Mouse (Mus musculus) heart, embryonic 16.5 days (tissue): ENCODE data around the gene Nptx2. TPM values are rescaled to one million over a fixed set of nuclear protein-coding genes. Genes with fewer than 3 reads are reported as not detected.

Experiments used
- ATAC-seq: fragments of 200-750 bp; cut with Nextera tagmentation; replicated peaks from 2 replicates; pipeline ENCODE4 v1.8.0; 2017; ENCODE audit warnings: moderate number of reproducible peaks; ENCODE audit not compliant: insufficient read depth, low FRiP score; ENCODE audit errors: extremely low read depth
- H3K27ac ChIP-seq: fragments of 300-500 bp; sonication (generic); 2 replicates; pipeline ENCODE4 v1.5.1; 2014; ENCODE audit warnings: mild to moderate bottlenecking, low read length, control low read depth, moderate library complexity
- H3K27me3 ChIP-seq: fragments of 300-500 bp; sonication (generic); 2 replicates; pipeline ENCODE4 v1.6.1; 2014; ENCODE audit warnings: low read length, mixed read lengths; ENCODE audit not compliant: control insufficient read depth, insufficient read depth
- H3K36me3 ChIP-seq: fragments of 300-500 bp; sonication (generic); 2 replicates; pipeline ENCODE4 v1.6.1; 2014; ENCODE audit not compliant: control insufficient read depth, insufficient read depth
- H3K4me1 ChIP-seq: fragments of 300-500 bp; sonication (generic); 2 replicates; pipeline ENCODE4 v1.6.1; 2014; ENCODE audit warnings: low read length, mixed read lengths; ENCODE audit not compliant: control insufficient read depth, insufficient read depth
- H3K4me2 ChIP-seq: fragments of 300-500 bp; sonication (generic); 2 replicates; pipeline ENCODE4 v1.6.1; 2014; ENCODE audit warnings: low read depth, mild to moderate bottlenecking, control low read depth, low read length
- H3K4me3 ChIP-seq: fragments of 300-500 bp; sonication (generic); 2 replicates; pipeline ENCODE4 v1.5.1; 2014; ENCODE audit warnings: mild to moderate bottlenecking, control low read depth, low read length
- H3K9ac ChIP-seq: fragments of 300-500 bp; sonication (generic); 2 replicates; pipeline ENCODE4 v1.6.1; 2014; ENCODE audit warnings: low read length, control low read depth
- H3K9me3 ChIP-seq: fragments of 300-500 bp; sonication (generic); replicated peaks from 2 replicates; pipeline ENCODE4 v1.6.1; 2016; ENCODE audit warnings: low read length; ENCODE audit not compliant: control insufficient read depth
- WGBS: fragments of 180-500 bp; shearing (Covaris S2); extraction: QIAGEN DNeasy Blood & Tissue Kit; methylation state at CpG from one replicate; pipeline ENCODE4 v1.1.7; 2014; 5-methylcytosine and 5-hydroxymethylcytosine counted together
- polyA plus RNA-seq: library from polyadenylated mRNA; unstranded; fragments of >200 nt; fragmentation: Nextera tagmentation; extraction: Ambion mirVana; gene quantifications from 2 replicates; pipeline ENCODE4 v1.2.1, GENCODE M21; 2015

Gene Nptx2
- polyA plus RNA-seq, 1 experiment from 2014 or later: 0.12 TPM

DNA sequence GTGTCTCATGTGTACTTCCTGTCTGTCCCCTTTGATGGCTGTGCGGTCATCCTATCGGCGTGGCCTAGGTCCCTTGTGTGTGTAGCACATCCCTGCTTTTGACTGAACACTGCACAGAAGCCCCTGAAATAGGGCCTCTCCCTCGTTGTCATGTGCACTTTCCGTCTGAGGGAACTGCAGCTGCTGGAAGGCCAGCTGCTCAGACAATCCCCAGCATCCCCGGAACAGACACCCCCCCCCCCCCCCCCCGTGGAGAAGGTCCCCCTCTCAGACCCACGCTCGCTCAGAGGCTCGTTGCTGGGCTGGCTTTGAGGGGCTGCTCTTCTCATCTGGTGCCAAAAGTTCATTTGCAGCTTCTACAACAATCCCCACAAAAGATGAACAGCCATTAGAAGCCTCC is 11.0 kb downstream of the Nptx2 start:
- no peaks in the 10 kb centered on the region for H3K9me3 ChIP-seq
- H3K9ac ChIP-seq: no peak overlapping the region
- no peak overlapping the region for H3K4me2 ChIP-seq
- no peak overlapping the region for H3K27ac ChIP-seq
- H3K4me1 ChIP-seq: no peaks in the 10 kb centered on the region
- no peaks in the 10 kb centered on the region for H3K36me3 ChIP-seq
- no peaks in the 10 kb centered on the region for H3K27me3 ChIP-seq
- 44% methylated on average over 9 of the region's 10 CpGs for WGBS
- H3K4me3 ChIP-seq: no peak overlapping the region
- no peak for ATAC-seq

DNA sequence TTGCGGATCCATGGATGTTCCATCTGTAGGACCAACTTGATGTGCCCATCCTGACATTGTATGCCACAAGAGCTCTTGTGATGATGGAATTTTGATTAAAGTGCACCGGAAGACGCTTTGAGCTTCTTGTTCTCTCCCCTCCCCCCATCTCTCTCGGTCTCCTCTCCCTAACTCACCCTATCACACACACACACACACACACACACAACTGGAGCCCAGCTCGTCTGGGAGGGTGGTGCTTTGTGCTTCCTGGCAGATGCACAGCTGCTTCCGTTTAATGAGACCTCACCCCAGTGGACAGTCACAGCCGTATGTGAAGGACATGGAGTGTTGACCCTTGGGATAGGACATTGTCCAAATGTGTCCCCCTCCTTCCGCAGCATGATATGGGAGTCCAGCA is 11.7 kb downstream of the Nptx2 start:
- 53% methylated on average over 8 of the region's 8 CpGs for WGBS
- H3K4me1 ChIP-seq: no peaks in the 10 kb centered on the region
- H3K9me3 ChIP-seq: no peaks in the 10 kb centered on the region
- no peak overlapping the region for H3K4me2 ChIP-seq
- H3K27me3 ChIP-seq: no peaks in the 10 kb centered on the region
- H3K36me3 ChIP-seq: no peaks in the 10 kb centered on the region
- ATAC-seq: no peak
- H3K9ac ChIP-seq: no peak overlapping the region
- H3K4me3 ChIP-seq: no peak overlapping the region
- no peak overlapping the region for H3K27ac ChIP-seq

DNA sequence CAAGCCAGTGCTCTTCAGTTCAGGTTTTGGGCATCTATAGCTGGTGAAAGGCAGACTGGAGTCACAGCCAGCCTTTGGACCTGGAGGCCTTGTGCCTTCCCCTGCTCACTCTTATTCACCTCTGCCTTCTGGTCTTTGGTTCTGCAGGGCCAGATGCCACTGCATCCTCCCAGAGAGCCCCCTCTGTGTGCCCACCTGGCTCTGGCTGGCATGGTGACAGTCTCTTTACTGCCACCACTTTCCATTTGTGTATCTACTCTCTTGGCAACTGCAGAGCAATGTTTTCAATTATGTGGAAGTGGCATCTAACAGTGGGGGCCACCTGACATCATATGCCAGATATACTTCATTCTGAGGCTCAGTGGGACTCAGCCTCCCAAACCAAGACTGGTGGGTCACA is 12.8 kb downstream of the Nptx2 start:
- Histone ChIP-seq H3K27ac (no peak overlapping the region), H3K4me3 (no peak overlapping the region), H3K27me3 (no peaks in the 10 kb centered on the region; the same call in 1 of the 2 replicates), H3K9me3 (no peaks in the 10 kb centered on the region), H3K4me1 (no peaks in the 10 kb centered on the region), H3K9ac (no peak overlapping the region), H3K36me3 (no peaks in the 10 kb centered on the region), H3K4me2 (no peak overlapping the region)
- ATAC-seq: no peak

DNA sequence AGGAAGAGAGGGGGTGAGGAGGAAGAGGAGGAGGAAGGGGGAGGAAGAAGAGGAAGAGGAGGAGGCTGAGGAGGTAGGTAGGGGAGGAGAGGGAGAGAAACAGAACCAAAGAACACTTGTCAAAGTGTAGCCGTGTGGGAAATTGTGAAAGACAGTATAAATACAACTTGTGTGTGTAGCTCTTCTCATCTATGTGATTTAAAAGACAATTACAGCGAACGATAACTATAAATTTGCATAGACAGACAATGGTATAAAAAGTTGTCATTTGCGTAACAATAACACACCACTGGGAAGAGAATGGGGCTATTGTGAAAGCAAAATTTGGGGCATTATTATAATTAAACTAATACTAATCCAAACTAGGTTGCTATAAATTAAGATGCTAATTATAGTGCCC is 20.0 kb downstream of the Nptx2 start:
- Histone ChIP-seq H3K4me3 (no peak overlapping the region), H3K4me1 (no peaks in the 10 kb centered on the region), H3K27me3 (no peaks in the 10 kb centered on the region; the same call in 1 of the 2 replicates), H3K27ac (no peak overlapping the region), H3K9me3 (no peaks in the 10 kb centered on the region), H3K4me2 (no peak overlapping the region), H3K36me3 (no peaks in the 10 kb centered on the region), H3K9ac (no peak overlapping the region)
- 72% methylated on average over 4 of the region's 4 CpGs for WGBS
- no peak for ATAC-seq

DNA sequence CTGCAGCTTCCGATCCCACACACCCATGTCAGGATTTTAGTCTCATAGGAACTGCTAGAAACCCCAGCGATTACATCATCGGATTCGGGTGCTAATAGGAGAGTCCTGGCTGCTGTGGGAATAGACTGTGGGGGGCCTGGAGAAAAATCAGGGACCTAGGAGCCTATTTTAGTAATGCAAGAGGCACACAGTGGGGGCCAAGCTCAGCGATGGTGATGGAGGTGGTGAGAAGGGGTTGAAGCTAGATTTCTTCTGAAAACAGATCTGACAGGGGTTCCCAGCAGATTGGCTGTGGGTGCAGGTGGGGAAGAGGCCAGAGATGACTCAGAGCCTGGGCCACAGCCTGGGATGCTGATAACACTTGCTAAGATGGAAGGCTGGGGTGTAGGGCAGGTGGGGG is 39.4 kb downstream of the Nptx2 start:
- no peak for ATAC-seq
- H3K27me3 ChIP-seq: no peaks in the 10 kb centered on the region
- H3K36me3 ChIP-seq: no peaks in the 10 kb centered on the region
- H3K9me3 ChIP-seq: 0 out of 2 replicates have a peak, but pooled peaks cover 5% of the 10 kb centered on the region
- no peak overlapping the region for H3K4me2 ChIP-seq
- no peaks in the 10 kb centered on the region for H3K4me1 ChIP-seq
- H3K9ac ChIP-seq: no peak overlapping the region
- WGBS: 81% methylated on average over 5 of the region's 5 CpGs
- H3K4me3 ChIP-seq: no peak overlapping the region
- H3K27ac ChIP-seq: no peak overlapping the region

DNA sequence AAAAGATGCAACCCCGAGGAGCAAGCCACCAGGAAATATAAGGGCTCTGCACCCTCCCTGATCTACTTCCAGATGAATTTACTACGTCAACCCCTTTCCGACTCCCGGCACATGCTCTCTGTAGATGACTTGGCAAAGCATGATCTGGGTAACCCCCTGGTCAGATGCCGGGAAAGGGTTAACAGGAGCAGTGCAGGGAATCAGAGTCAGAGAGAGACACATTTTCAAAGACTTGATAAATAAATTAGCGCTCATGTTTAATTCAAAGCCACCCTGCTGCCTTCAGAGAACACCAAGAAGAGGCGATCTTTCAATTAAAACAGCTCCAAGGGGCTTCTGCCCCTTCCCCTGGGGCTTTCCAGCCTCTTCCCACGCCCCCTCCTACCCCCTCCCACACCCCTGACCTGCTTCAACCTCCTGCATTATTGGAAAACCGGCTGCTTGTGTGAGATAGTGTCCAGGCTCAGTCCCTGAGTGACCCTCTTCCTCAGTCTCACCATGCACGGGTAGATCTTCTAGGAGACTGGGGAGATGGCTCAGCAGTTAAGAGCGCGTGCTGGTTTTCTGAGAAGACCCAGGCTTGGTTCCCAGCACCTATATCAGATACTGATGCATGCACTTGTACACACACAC is 45.7 kb downstream of the Nptx2 start:
- no peaks in the 10 kb centered on the region for H3K4me1 ChIP-seq
- no peak overlapping the region for H3K4me3 ChIP-seq
- no peaks in the 10 kb centered on the region for H3K36me3 ChIP-seq
- 0 out of 2 replicates have a peak, but pooled peaks cover 2% of the 10 kb centered on the region for H3K9me3 ChIP-seq
- 34% methylated on average over 12 of the region's 12 CpGs for WGBS
- no peak overlapping the region for H3K27ac ChIP-seq
- no peaks in the 10 kb centered on the region for H3K27me3 ChIP-seq
- H3K9ac ChIP-seq: no peak overlapping the region
- ATAC-seq: no peak
- no peak overlapping the region for H3K4me2 ChIP-seq

DNA sequence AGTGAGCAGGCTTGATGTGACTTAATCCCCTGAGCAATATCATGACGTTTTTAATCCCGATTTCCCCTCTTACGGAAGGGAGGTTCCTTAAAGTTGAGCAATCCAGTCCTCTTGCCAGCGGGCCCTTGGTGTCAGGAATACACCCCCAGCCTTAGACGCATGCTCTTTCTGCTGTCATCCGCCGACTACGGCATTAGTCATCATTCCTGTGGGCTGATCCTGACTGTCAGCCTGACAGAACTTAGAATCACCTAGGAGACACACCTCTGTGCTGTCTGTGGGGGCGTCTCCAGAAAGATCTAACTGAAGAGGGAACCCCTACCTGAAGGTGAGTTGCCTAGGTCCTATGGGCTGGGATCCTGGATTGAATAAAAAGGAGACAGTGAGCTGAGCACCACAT is 49.1 kb downstream of the Nptx2 start:
- Histone ChIP-seq H3K27ac (no peak overlapping the region), H3K27me3 (no peaks in the 10 kb centered on the region), H3K4me2 (no peak overlapping the region), H3K36me3 (no peaks in the 10 kb centered on the region), H3K9me3 (no peaks in the 10 kb centered on the region), H3K9ac (no peak overlapping the region), H3K4me3 (no peak overlapping the region), H3K4me1 (no peaks in the 10 kb centered on the region)
- no peak for ATAC-seq
- 87% methylated on average over 9 of the region's 9 CpGs for WGBS

Other genes starting within 250 kb of the Nptx2 start
- gene Baiap2l1, start 187.8 kb upstream of the Nptx2 start, polyA plus RNA-seq: 12.0 and 12.5 TPM in 2 replicates
- gene Tmem130, start 215.9 kb downstream of the Nptx2 start, polyA plus RNA-seq: 0.89 and 0.97 TPM in 2 replicates
- 43.8 and 47.2 TPM in 2 replicates for gene Trrap, start 221.8 kb downstream of the Nptx2 start, polyA plus RNA-seq